Mouse (Mus musculus) stomach, embryonic 16.5 days (tissue): ENCODE measurements around the gene Ccn2. TPM values are rescaled to one million over a fixed set of nuclear protein-coding genes. Genes with fewer than 3 reads are reported as not detected.

Source experiments
- ATAC-seq: fragments of 200-750 bp; cut with Nextera tagmentation; 2 replicates; pipeline ENCODE4 v1.8.0; 2017; ENCODE audit warnings: moderate number of reproducible peaks, moderate TSS enrichment; ENCODE audit not compliant: insufficient read depth, low FRiP score
- H3K27ac ChIP-seq: fragments of 300-500 bp; sonication (generic); 2 replicates; pipeline ENCODE4 v1.5.1; 2014; ENCODE audit warnings: low read length
- H3K27me3 ChIP-seq: fragments of 300-500 bp; sonication (generic); 2 replicates; pipeline ENCODE4 v1.6.1; 2014; ENCODE audit warnings: low read length, control low read depth, mixed read lengths; ENCODE audit not compliant: control insufficient read depth, insufficient read depth
- H3K36me3 ChIP-seq: fragments of 300-500 bp; sonication (generic); 2 replicates; pipeline ENCODE4 v1.6.1; 2014; ENCODE audit warnings: low read length; ENCODE audit not compliant: control insufficient read depth, insufficient read depth
- H3K4me1 ChIP-seq: fragments of 300-500 bp; sonication (generic); 2 replicates; pipeline ENCODE4 v1.6.1; 2014; ENCODE audit warnings: low read length, control low read depth, mixed read lengths; ENCODE audit not compliant: control insufficient read depth, insufficient read depth
- H3K4me2 ChIP-seq: fragments of 300-500 bp; sonication (generic); 2 replicates; pipeline ENCODE4 v1.6.1; 2014; ENCODE audit warnings: low read depth, low read length, mixed read lengths
- H3K4me3 ChIP-seq: fragments of 300-500 bp; sonication (generic); replicated peaks from 2 replicates; pipeline ENCODE4 v1.5.1; 2014; ENCODE audit warnings: mild to moderate bottlenecking, low read length
- H3K9ac ChIP-seq: fragments of 300-500 bp; sonication (generic); 2 replicates; pipeline ENCODE4 v1.6.1; 2014; ENCODE audit warnings: low read length
- H3K9me3 ChIP-seq: fragments of 300-500 bp; sonication (generic); replicated peaks from 2 replicates; pipeline ENCODE4 v1.6.1; 2016; ENCODE audit warnings: low read length, control low read depth; ENCODE audit not compliant: control insufficient read depth
- WGBS: fragments of 180-500 bp; shearing (Covaris S2); extraction: QIAGEN DNeasy Blood & Tissue Kit; methylation state at CpG from one replicate; pipeline ENCODE4 v1.1.7; 2014; 5-methylcytosine and 5-hydroxymethylcytosine counted together
- polyA plus RNA-seq: library from polyadenylated mRNA; unstranded; fragments of >200 nt; fragmentation: Nextera tagmentation; extraction: Ambion mirVana; gene quantifications from 2 replicates; pipeline ENCODE4 v1.2.1, GENCODE M21; 2015

Gene Ccn2
- polyA plus RNA-seq, 1 experiment from 2014 or later = 16.9 TPM

- 83% methylated on average over 4 of the region's 4 CpGs for WGBS
- Histone ChIP-seq H3K4me3 (no peak overlapping the region), H3K36me3 (no peaks in the 10 kb centered on the region), H3K4me2 (no peak overlapping the region), H3K9me3 (no peaks in the 10 kb centered on the region), H3K9ac (no peak overlapping the region), H3K4me1 (peaks cover 12% of the 10 kb centered on the region; the same call in 1 of the 2 replicates), H3K27me3 (no peaks in the 10 kb centered on the region), H3K27ac (no peak overlapping the region)
- ATAC-seq = no peak
These were observed 6.4 kb upstream of the Ccn2 start for GRCm38 (mm10) chr10:24588824-24589223.

DNA sequence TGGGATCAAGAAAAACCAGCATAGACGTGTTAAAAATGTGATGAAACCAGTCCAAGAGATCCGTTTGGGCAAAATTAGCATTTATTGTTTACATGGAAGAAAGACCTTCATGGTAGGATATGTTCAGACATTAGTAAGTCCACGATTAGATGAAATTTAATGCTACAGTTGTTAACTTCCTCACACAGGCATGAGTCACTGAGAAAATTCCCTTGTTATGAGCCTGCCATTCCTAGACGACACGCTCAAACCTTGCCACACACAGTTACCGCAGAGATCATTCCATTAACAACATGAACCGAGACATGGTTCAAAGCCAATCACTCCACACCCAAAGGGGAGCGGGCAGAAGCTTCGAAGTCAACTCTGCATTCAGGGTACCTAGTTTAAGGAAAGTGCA is 6.0 kb upstream of the Ccn2 start:
- H3K4me2 ChIP-seq = no peak overlapping the region
- H3K36me3 ChIP-seq = no peaks in the 10 kb centered on the region
- WGBS = 83% methylated on average over 9 of the region's 9 CpGs
- no peak overlapping the region for H3K9ac ChIP-seq
- H3K9me3 ChIP-seq = no peaks in the 10 kb centered on the region
- H3K4me3 ChIP-seq = no peak overlapping the region
- no peak overlapping the region for H3K27ac ChIP-seq
- peaks cover 12% of the 10 kb centered on the region; the same call in 1 of the 2 replicates for H3K4me1 ChIP-seq
- no peaks in the 10 kb centered on the region for H3K27me3 ChIP-seq
- ATAC-seq = no peak

DNA sequence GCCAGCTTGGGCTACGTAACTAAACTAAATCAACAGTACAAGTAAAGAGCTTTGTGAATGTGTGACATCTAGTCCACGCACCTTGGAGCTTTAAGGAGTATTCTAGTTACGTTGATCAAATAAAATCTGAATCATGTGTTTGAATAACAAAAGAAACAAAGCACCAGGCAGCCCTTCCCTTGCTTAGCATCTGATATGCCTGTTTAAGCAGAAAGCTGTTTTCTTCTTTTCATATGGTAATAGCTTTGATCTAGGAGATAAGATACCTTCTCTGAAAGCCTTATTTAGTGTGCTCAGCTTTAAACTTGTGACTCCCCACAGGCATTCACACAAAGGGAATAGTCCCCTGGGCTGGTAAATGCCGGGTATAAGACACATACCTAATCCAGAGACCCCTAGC is 4.7 kb upstream of the Ccn2 start:
- 74% methylated on average over 4 of the region's 4 CpGs for WGBS
- Histone ChIP-seq H3K9me3 (no peaks in the 10 kb centered on the region), H3K27me3 (no peaks in the 10 kb centered on the region), H3K4me3 (no peak overlapping the region), H3K9ac (no peak overlapping the region), H3K4me2 (no peak overlapping the region), H3K36me3 (no peaks in the 10 kb centered on the region), H3K4me1 (peaks cover 12% of the 10 kb centered on the region; the same call in 1 of the 2 replicates), H3K27ac (no peak overlapping the region)
- ATAC-seq = no peak

- 30% methylated on average over 4 of the region's 4 CpGs for WGBS
- Histone ChIP-seq H3K9me3 (no peaks in the 10 kb centered on the region), H3K36me3 (no peaks in the 10 kb centered on the region), H3K4me1 (peaks cover 13% of the 10 kb centered on the region), H3K9ac (no peak overlapping the region), H3K27ac (no peak overlapping the region), H3K27me3 (no peaks in the 10 kb centered on the region), H3K4me3 (no peak overlapping the region), H3K4me2 (no peak overlapping the region)
- ATAC-seq = no peak
These were observed 4.1 kb upstream of the Ccn2 start for GRCm38 (mm10) chr10:24591136-24591535.

GRCm38 (mm10) chr10:24591741-24592140 is 3.5 kb upstream of the Ccn2 start:
- Histone ChIP-seq H3K4me1 (peaks cover 19% of the 10 kb centered on the region), H3K36me3 (no peaks in the 10 kb centered on the region), H3K4me3 (no peak overlapping the region), H3K9me3 (no peaks in the 10 kb centered on the region), H3K27ac (0 out of 2 replicates have a peak overlapping the region, but pooled peaks have one; percentile 2), H3K9ac (no peak overlapping the region), H3K4me2 (no peak overlapping the region), H3K27me3 (no peaks in the 10 kb centered on the region)
- WGBS = 55% methylated on average over 5 of the region's 5 CpGs
- ATAC-seq = no peak

DNA sequence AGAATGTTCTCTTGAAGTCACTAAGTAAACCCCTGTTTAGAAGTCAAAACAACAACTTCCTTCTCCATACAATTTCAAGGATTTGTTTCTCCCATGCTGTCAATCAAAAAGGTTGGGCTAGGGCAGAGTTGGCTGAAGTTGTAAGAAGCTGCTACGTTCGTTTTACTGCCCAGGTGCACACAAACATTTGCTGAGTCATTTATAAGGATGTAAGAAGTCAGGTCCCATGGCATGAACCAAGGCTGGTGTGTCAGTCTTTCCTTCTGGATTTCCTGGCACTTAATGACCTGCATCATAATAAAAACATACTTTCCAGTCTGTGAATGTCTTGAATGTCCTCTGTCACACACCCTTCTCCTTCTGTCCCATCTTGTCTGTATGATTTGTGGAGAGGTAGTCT is 2.9 kb upstream of the Ccn2 start:
- no peaks in the 10 kb centered on the region for H3K36me3 ChIP-seq
- ATAC-seq = no peak
- peaks cover 19% of the 10 kb centered on the region for H3K4me1 ChIP-seq
- no peaks in the 10 kb centered on the region for H3K9me3 ChIP-seq
- no peak overlapping the region for H3K27ac ChIP-seq
- H3K27me3 ChIP-seq = no peaks in the 10 kb centered on the region
- 46% methylated on average over 2 of the region's 2 CpGs for WGBS
- no peak overlapping the region for H3K9ac ChIP-seq
- H3K4me2 ChIP-seq = no peak overlapping the region
- no peak overlapping the region for H3K4me3 ChIP-seq

DNA sequence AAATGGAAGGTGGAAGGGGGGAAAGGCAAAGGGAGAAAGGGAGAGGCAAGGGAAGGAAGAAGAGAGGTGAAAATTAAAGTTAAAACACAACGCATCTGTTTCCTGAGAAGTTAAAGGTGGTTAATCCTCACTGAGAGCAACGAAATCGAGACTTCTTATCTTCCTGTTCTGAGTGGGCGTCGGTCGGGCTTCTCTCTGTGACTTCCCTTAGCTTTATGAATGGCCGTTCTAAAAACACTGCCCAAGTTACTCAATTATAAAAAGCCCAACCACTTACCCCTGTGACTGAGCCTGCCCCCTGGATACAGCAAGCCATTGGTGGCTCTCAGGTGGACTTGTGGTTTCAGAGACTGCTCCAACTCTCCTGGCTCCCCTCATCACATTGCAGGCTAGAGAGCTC is 2.3 kb upstream of the Ccn2 start:
- H3K4me2 ChIP-seq = no peak overlapping the region; the same call in 1 of the 2 replicates

GRCm38 (mm10) chr10:24593556-24593955 is 1.7 kb upstream of the Ccn2 start:
- H3K27ac ChIP-seq = peak overlapping the region; percentile 47
- H3K4me1 ChIP-seq = peaks cover 23% of the 10 kb centered on the region
- H3K36me3 ChIP-seq = no peaks in the 10 kb centered on the region
- H3K4me3 ChIP-seq = no peak overlapping the region; the same call in 1 of the 2 replicates
- no peaks in the 10 kb centered on the region for H3K9me3 ChIP-seq
- peak overlapping the region; percentile 72 for H3K4me2 ChIP-seq
- no peak for ATAC-seq
- WGBS = 74% methylated on average over 4 of the region's 4 CpGs
- 0 out of 2 replicates have a peak overlapping the region, but pooled peaks have one; percentile 7 for H3K9ac ChIP-seq
- H3K27me3 ChIP-seq = no peaks in the 10 kb centered on the region

More for the DNA sequence above, 2.3 kb upstream of the Ccn2 start:
- Histone ChIP-seq H3K27me3 (no peaks in the 10 kb centered on the region), H3K36me3 (no peaks in the 10 kb centered on the region), H3K9ac (no peak overlapping the region), H3K9me3 (no peaks in the 10 kb centered on the region), H3K27ac (no peak overlapping the region), H3K4me1 (peaks cover 23% of the 10 kb centered on the region), H3K4me3 (no peak overlapping the region)
- WGBS = 43% methylated on average over 7 of the region's 7 CpGs
- no peak for ATAC-seq

DNA sequence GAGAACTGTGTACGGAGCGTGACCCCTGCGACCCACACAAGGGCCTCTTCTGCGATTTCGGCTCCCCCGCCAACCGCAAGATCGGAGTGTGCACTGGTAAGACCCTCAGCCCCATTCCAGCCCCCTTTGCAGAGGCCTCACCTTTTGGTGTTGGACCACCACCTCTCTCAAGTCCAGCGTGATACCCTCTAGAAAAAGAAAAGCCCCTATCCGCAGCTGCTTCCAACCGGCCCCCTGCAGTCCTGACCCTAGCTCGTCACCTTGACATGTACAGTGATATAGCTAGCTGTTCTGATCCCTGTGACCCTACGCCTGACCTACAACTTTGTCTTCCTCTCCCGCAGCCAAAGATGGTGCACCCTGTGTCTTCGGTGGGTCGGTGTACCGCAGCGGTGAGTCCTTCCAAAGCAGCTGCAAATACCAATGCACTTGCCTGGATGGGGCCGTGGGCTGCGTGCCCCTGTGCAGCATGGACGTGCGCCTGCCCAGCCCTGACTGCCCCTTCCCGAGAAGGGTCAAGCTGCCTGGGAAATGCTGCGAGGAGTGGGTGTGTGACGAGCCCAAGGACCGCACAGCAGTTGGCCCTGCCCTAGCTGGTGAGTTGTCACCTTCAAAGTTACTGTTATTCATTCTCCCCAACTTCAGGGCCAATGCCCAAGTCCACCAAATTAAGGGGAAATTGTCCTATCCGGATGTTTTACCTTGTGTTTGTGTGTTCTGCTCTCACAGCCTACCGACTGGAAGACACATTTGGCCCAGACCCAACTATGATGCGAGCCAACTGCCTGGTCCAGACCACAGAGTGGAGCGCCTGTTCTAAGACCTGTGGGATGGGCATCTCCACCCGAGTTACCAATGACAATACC is 994 bp downstream of the Ccn2 start:
- Histone ChIP-seq H3K4me1 (peaks cover 23% of the 10 kb centered on the region), H3K27me3 (no peaks in the 10 kb centered on the region), H3K9ac (peak overlapping the region; percentile 91), H3K4me2 (peak overlapping the region; percentile 72), H3K9me3 (no peaks in the 10 kb centered on the region), H3K27ac (peak overlapping the region; percentile 96), H3K4me3 (peak overlapping the region; percentile 74), H3K36me3 (no peaks in the 10 kb centered on the region)
- 21% methylated on average over 31 of the region's 31 CpGs for WGBS
- ATAC-seq = peak; percentile 24
